ENCODE assay signal across 17 mouse cellular contexts in genomic region chr2:60173190-60173589, GRCm38 (mm10). TPM values are rescaled to one million over a fixed set of nuclear protein-coding genes. Genes with fewer than 3 reads are reported as not detected.
DNase-seq lines count a peak whose midpoint lies in the region; ATAC-seq and TF ChIP-seq lines count a peak whose summit lies in the region.
"Had no signal": no experiment of that assay in that cellular context is flagged by ENCODE, and none has a peak within 500 bp of the region (broad histone marks: within the 10 kb centered on the region; RNA-seq: fewer than 3 reads in every experiment).

No protein-coding gene starts in this region.

- no peaks in the 10 kb centered on the region for H3K9me3 ChIP-seq in liver, embryonic 14.5 days (ENCODE audit: control insufficient read depth, low read length)
- no peaks in the 10 kb centered on the region for H3K9me3 ChIP-seq in liver, embryonic 11.5 days (ENCODE audit: control insufficient read depth, low read length)
- H3K9me3 ChIP-seq in E14TG2a.4 (ENCODE audit: low read length) = peaks cover 13% of the 10 kb centered on the region; the same call in 1 of the 2 replicates
- H3K9me3 ChIP-seq in liver, embryonic 15.5 days (replicated peaks) = no peaks in the 10 kb centered on the region
- 0 out of 2 replicates have a peak, but pooled peaks cover 4% of the 10 kb centered on the region for H3K9me3 ChIP-seq in heart, embryonic 12.5 days (replicated peaks)
- H3K9me3 ChIP-seq: forebrain, embryonic 13.5 days; kidney, embryonic 15.5 days; lung, embryonic 15.5 days; stomach, embryonic 15.5 days had no signal

- WGBS in liver, embryonic 14.5 days (ENCODE audit: insufficient replicate concordance) = 44% methylated on average over 3 of the region's 3 CpGs
- 54% methylated on average over 3 of the region's 3 CpGs for WGBS in liver, embryonic 11.5 days
- 40% methylated on average over 3 of the region's 3 CpGs for WGBS in liver, embryonic 15.5 days (ENCODE audit: insufficient replicate concordance)
- WGBS in heart, embryonic 12.5 days = 58% methylated on average over 3 of the region's 3 CpGs

- no peak for ATAC-seq in liver, embryonic 14.5 days (ENCODE audit: insufficient read depth)
- no peak for ATAC-seq in liver, embryonic 11.5 days (replicated peaks; ENCODE audit: low FRiP score)
- no peak for ATAC-seq in liver, embryonic 15.5 days (ENCODE audit: insufficient read depth)
- no peak for ATAC-seq in heart, embryonic 12.5 days (ENCODE audit: insufficient number of reproducible peaks, low FRiP score)
- ATAC-seq: forebrain, embryonic 13.5 days had no signal

- H3K27ac ChIP-seq in liver, embryonic 14.5 days = no peak overlapping the region
- no peak overlapping the region for H3K27ac ChIP-seq in liver, embryonic 11.5 days (ENCODE audit: low read depth, low read length)
- H3K27ac ChIP-seq in liver, embryonic 15.5 days (replicated peaks) = peak overlapping the region; percentile 57; the same call in 1 of the 2 replicates
- no peak overlapping the region for H3K27ac ChIP-seq in heart, embryonic 12.5 days (ENCODE audit: poor library complexity, severe bottlenecking)
- H3K27ac ChIP-seq: forebrain, embryonic 13.5 days; hindbrain, embryonic 14.5 days; kidney, embryonic 15.5 days; lung, embryonic 15.5 days; stomach, embryonic 15.5 days had no signal

- no peak overlapping the region for H3K4me3 ChIP-seq in liver, embryonic 14.5 days (ENCODE audit: insufficient read depth in 1 of 2, low read depth in 2 of 2, low read length in 2 of 2)
- H3K4me3 ChIP-seq in liver, embryonic 11.5 days (ENCODE audit: low read depth, low read length) = no peak overlapping the region
- no peak overlapping the region for H3K4me3 ChIP-seq in E14TG2a.4 (replicated peaks; ENCODE audit: low read length)
- no peak overlapping the region for H3K4me3 ChIP-seq in liver, embryonic 15.5 days (replicated peaks)
- no peak overlapping the region for H3K4me3 ChIP-seq in heart, embryonic 12.5 days
- H3K4me3 ChIP-seq: forebrain, embryonic 13.5 days; kidney, embryonic 15.5 days; lung, embryonic 15.5 days; myocyte; stomach, embryonic 15.5 days had no signal

- peak in 1 of 3 experiments; percentile 17 for DNase-seq in liver, embryonic 14.5 days (ENCODE audit: low read depth in 3 of 3, low spot score in 3 of 3)
- no peak for DNase-seq in liver, embryonic 11.5 days (ENCODE audit: low spot score)
- peak; percentile 37 for DNase-seq in ZHBTc4 (ENCODE audit: low read depth, low spot score)
- DNase-seq in ovary, adult 18-20 months (ENCODE audit: low spot score) = no peak
- no peak for DNase-seq in frontal cortex, postnatal 25 days (ENCODE audit: low spot score in 2 of 2)
- DNase-seq: adrenal gland, adult 8-10 months; cerebellum, adult 18-20 months; left cerebral cortex, postnatal 4 days had no signal

- TF ChIP-seq CTCF in liver, embryonic 14.5 days (IDR thresholded peaks at IDR 0.05; ENCODE audit: low read depth) = peak; percentile 62
- peak; percentile 44 for TF ChIP-seq CTCF in E14TG2a.4 (conservative IDR thresholded peaks at IDR 0.05; ENCODE audit: low read length)

- no peak for TF ChIP-seq EP300 in liver, embryonic 14.5 days (IDR thresholded peaks at IDR 0.05; ENCODE audit: low read depth)

- H3K27me3 ChIP-seq in liver, embryonic 14.5 days (ENCODE audit: control insufficient read depth, insufficient read depth, low read length) = no peaks in the 10 kb centered on the region
- no peaks in the 10 kb centered on the region for H3K27me3 ChIP-seq in liver, embryonic 11.5 days (replicated peaks; ENCODE audit: control insufficient read depth, insufficient read depth, low read length)
- no peaks in the 10 kb centered on the region for H3K27me3 ChIP-seq in E14TG2a.4 (ENCODE audit: insufficient read depth, low read length)
- H3K27me3 ChIP-seq in liver, embryonic 15.5 days = no peaks in the 10 kb centered on the region
- no peaks in the 10 kb centered on the region for H3K27me3 ChIP-seq in heart, embryonic 12.5 days (replicated peaks)
- H3K27me3 ChIP-seq: forebrain, embryonic 13.5 days; kidney, embryonic 15.5 days; lung, embryonic 15.5 days; stomach, embryonic 15.5 days had no signal

- H3K4me2 ChIP-seq in liver, embryonic 14.5 days (ENCODE audit: low read depth) = no peak overlapping the region
- no peak overlapping the region for H3K4me2 ChIP-seq in liver, embryonic 11.5 days
- H3K4me2 ChIP-seq in liver, embryonic 15.5 days = no peak overlapping the region
- no peak overlapping the region for H3K4me2 ChIP-seq in heart, embryonic 12.5 days
- H3K4me2 ChIP-seq: forebrain, embryonic 13.5 days; hindbrain, embryonic 14.5 days; kidney, embryonic 15.5 days; lung, embryonic 15.5 days; stomach, embryonic 15.5 days had no signal

- no peak overlapping the region for H3K9ac ChIP-seq in liver, embryonic 14.5 days (replicated peaks)
- H3K9ac ChIP-seq in liver, embryonic 11.5 days (ENCODE audit: low read depth, low read length) = no peak overlapping the region
- no peak overlapping the region for H3K9ac ChIP-seq in liver, embryonic 15.5 days
- H3K9ac ChIP-seq in heart, embryonic 12.5 days = no peak overlapping the region
- H3K9ac ChIP-seq: forebrain, embryonic 13.5 days; hindbrain, embryonic 14.5 days; kidney, embryonic 15.5 days; lung, embryonic 15.5 days; stomach, embryonic 15.5 days had no signal

- no peaks in the 10 kb centered on the region for H3K36me3 ChIP-seq in liver, embryonic 14.5 days (replicated peaks; ENCODE audit: control insufficient read depth, insufficient read depth, low read depth)
- H3K36me3 ChIP-seq in liver, embryonic 11.5 days (ENCODE audit: control insufficient read depth, insufficient read depth, low read length) = no peaks in the 10 kb centered on the region
- H3K36me3 ChIP-seq in E14TG2a.4 (ENCODE audit: insufficient read depth, low read length) = no peaks in the 10 kb centered on the region
- no peaks in the 10 kb centered on the region for H3K36me3 ChIP-seq in liver, embryonic 15.5 days (replicated peaks)
- no peaks in the 10 kb centered on the region for H3K36me3 ChIP-seq in heart, embryonic 12.5 days
- H3K36me3 ChIP-seq: kidney, embryonic 15.5 days; lung, embryonic 15.5 days; stomach, embryonic 15.5 days had no signal

- no peaks in the 10 kb centered on the region for H3K4me1 ChIP-seq in liver, embryonic 14.5 days (replicated peaks; ENCODE audit: control insufficient read depth in 2 of 2, insufficient read depth in 2 of 2, low read length in 1 of 2)
- H3K4me1 ChIP-seq in liver, embryonic 11.5 days (replicated peaks; ENCODE audit: control insufficient read depth, insufficient read depth, low read length) = no peaks in the 10 kb centered on the region
- H3K4me1 ChIP-seq in E14TG2a.4 (replicated peaks; ENCODE audit: low read depth, low read length) = no peaks in the 10 kb centered on the region
- H3K4me1 ChIP-seq in liver, embryonic 15.5 days (replicated peaks) = peaks cover 12% of the 10 kb centered on the region; the same call in 1 of the 2 replicates
- H3K4me1 ChIP-seq in heart, embryonic 12.5 days (replicated peaks) = 0 out of 2 replicates have a peak, but pooled peaks cover 4% of the 10 kb centered on the region
- H3K4me1 ChIP-seq: lung, embryonic 15.5 days; stomach, embryonic 15.5 days had no signal

RNA-seq across cellular contexts. Expression of gene Baz2b, which starts 36.4 kb away (rescaled TPM):
- 5.1 and 9.1 TPM in 2 replicates for polyA plus RNA-seq in liver, embryonic 14.5 days (2012; rRNA removed)
- polyA plus RNA-seq in liver, embryonic 14.5 days (2014; fragmentation: Nextera tagmentation; extraction: Ambion mirVana) = 11.0 and 15.0 TPM in 2 replicates
- 31.5 and 35.2 TPM in 2 replicates for polyA plus RNA-seq in liver, embryonic 11.5 days (2014; fragmentation: Nextera tagmentation; extraction: Ambion mirVana)
- polyA plus RNA-seq in liver, embryonic 15.5 days (2015; fragmentation: Nextera tagmentation; extraction: Ambion mirVana) = 14.8 TPM in 2 replicates
- 54.8 and 55.9 TPM in 2 replicates for polyA plus RNA-seq in heart, embryonic 12.5 days (2016; fragmentation: Nextera tagmentation; extraction: Ambion mirVana)

RNA-seq across cellular contexts. Expression of gene March7, which starts 36.5 kb away (rescaled TPM):
- polyA plus RNA-seq in liver, embryonic 14.5 days (2012; rRNA removed) = 9.9 and 12.1 TPM in 2 replicates
- polyA plus RNA-seq in liver, embryonic 14.5 days (2014; fragmentation: Nextera tagmentation; extraction: Ambion mirVana) = 19.1 and 19.9 TPM in 2 replicates
- polyA plus RNA-seq in liver, embryonic 11.5 days (2014; fragmentation: Nextera tagmentation; extraction: Ambion mirVana) = 48.5 and 50.1 TPM in 2 replicates
- polyA plus RNA-seq in liver, embryonic 15.5 days (2015; fragmentation: Nextera tagmentation; extraction: Ambion mirVana) = 20.4 and 21.7 TPM in 2 replicates
- polyA plus RNA-seq in heart, embryonic 12.5 days (2016; fragmentation: Nextera tagmentation; extraction: Ambion mirVana) = 71.1 and 76.6 TPM in 2 replicates
